Mouse (Mus musculus): Measurements from ENCODE around the gene En1. TPM values are rescaled to one million over a fixed set of nuclear protein-coding genes. Genes with fewer than 3 reads are reported as not detected.

En1 gene
- total and polyA plus RNA-seq, 3 experiments: not detected

DNA sequence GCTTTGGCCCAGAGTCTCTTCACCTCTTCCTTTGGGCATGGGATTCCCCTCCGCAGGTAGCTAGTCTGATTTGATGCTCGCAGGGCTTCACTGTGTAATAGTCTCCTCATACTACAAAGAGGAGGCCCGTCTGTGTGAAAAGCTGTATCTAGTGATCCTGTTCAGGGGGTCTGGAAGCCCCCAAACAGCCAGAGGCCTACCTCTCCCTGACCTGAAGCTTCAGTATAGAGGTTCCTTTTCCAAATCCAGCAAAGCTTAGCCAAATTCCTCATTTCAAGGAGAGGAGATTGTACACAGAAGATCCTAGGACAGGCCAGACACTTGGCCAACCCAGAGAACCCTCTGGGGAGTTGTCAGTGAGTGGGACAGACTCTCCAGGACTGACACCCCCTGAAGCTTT is 6.2 kb downstream of the En1 start:
- Histone ChIP-seq H3K79me2 (ENCODE audit: control insufficient read depth, insufficient read depth, low read length, poor library complexity) (no peaks in the 10 kb centered on the region), H3K4me1 (ENCODE audit: control insufficient read depth in 1 of 2, insufficient read depth in 2 of 2, low read length in 2 of 2) (no peaks in the 10 kb centered on the region), H3K4me3 (ENCODE audit: control insufficient read depth in 1 of 2, insufficient read depth in 1 of 2, low read depth in 2 of 2, low read length in 2 of 2) (no peak overlapping the region), H3K9me3 (replicated peaks; ENCODE audit: insufficient read depth, low read length) (no peaks in the 10 kb centered on the region), H3K27me3 (ENCODE audit: control insufficient read depth in 1 of 2, insufficient read depth in 2 of 2, low read length in 2 of 2) (no peaks in the 10 kb centered on the region), H3K36me3 (ENCODE audit: control insufficient read depth in 1 of 2, insufficient read depth in 2 of 2, low read length in 2 of 2) (no peaks in the 10 kb centered on the region), H3K9ac (ENCODE audit: control insufficient read depth, low read depth, low read length, poor library complexity, severe bottlenecking) (no peak overlapping the region), H3K27ac (ENCODE audit: control insufficient read depth, low read depth, low read length) (no peak overlapping the region)
- DNase-seq (ENCODE audit: low read depth, low spot score): no peak
- TF ChIP-seq MAFK (IDR thresholded peaks at IDR 0.05; ENCODE audit: borderline replicate concordance, low read depth, low read length) (no peak), ETS1 (IDR thresholded peaks at IDR 0.05; ENCODE audit: low read depth, low read length) (no peak), UBTF (IDR thresholded peaks at IDR 0.05; ENCODE audit: borderline replicate concordance, insufficient read depth, low read depth, low read length) (no peak), JUND (IDR thresholded peaks at IDR 0.05; ENCODE audit: low read depth, low read length) (no peak), GABPA (IDR thresholded peaks at IDR 0.05; ENCODE audit: low read depth, low read length) (no peak), TCF12 (IDR thresholded peaks at IDR 0.05; ENCODE audit: low read depth, low read length) (no peak), NELFE (IDR thresholded peaks at IDR 0.05; ENCODE audit: low read depth, low read length) (no peak), TBP (IDR thresholded peaks at IDR 0.05; ENCODE audit: low read depth, low read length) (no peak), CTCF (IDR thresholded peaks at IDR 0.05 in 2 of 3, conservative IDR thresholded peaks at IDR 0.05 in 1 of 3; ENCODE audit: control insufficient read depth in 1 of 3, insufficient read depth in 1 of 3, low read depth in 2 of 3, low read length in 3 of 3, poor library complexity in 1 of 3, severe bottlenecking in 1 of 3) (no peak), E2F4 (IDR thresholded peaks at IDR 0.05; ENCODE audit: borderline replicate concordance, low read depth, low read length) (no peak), SMC3 (IDR thresholded peaks at IDR 0.05; ENCODE audit: low read depth, low read length) (no peak), MAZ (IDR thresholded peaks at IDR 0.05; ENCODE audit: low read depth, low read length) (no peak), MXI1 (IDR thresholded peaks at IDR 0.05; ENCODE audit: low read depth, low read length) (no peak), EP300 (IDR thresholded peaks at IDR 0.05; ENCODE audit: low read depth in 1 of 2, low read length in 2 of 2) (no peak)

- H3K79me2 ChIP-seq (ENCODE audit: control insufficient read depth, insufficient read depth, low read length, poor library complexity): no peaks in the 10 kb centered on the region
- no peaks in the 10 kb centered on the region for H3K4me1 ChIP-seq (ENCODE audit: control insufficient read depth in 1 of 2, insufficient read depth in 2 of 2, low read length in 2 of 2)
- no peak for DNase-seq (ENCODE audit: low read depth, low spot score)
- no peaks in the 10 kb centered on the region for H3K36me3 ChIP-seq (ENCODE audit: control insufficient read depth in 1 of 2, insufficient read depth in 2 of 2, low read length in 2 of 2)
- H3K27ac ChIP-seq (ENCODE audit: control insufficient read depth, low read depth, low read length): no peak overlapping the region
- no peak overlapping the region for H3K4me3 ChIP-seq (ENCODE audit: control insufficient read depth in 1 of 2, insufficient read depth in 1 of 2, low read depth in 2 of 2, low read length in 2 of 2)
- H3K9ac ChIP-seq (ENCODE audit: control insufficient read depth, low read depth, low read length, poor library complexity, severe bottlenecking): no peak overlapping the region
- TF ChIP-seq CHD1 (IDR thresholded peaks at IDR 0.05; ENCODE audit: low read depth, low read length) (no peak), RCOR1 (IDR thresholded peaks at IDR 0.05; ENCODE audit: low read depth, low read length) (no peak), SIN3A (IDR thresholded peaks at IDR 0.05; ENCODE audit: low read length) (no peak), UBTF (IDR thresholded peaks at IDR 0.05; ENCODE audit: borderline replicate concordance, insufficient read depth, low read depth, low read length) (no peak), TAL1 (IDR thresholded peaks at IDR 0.05; ENCODE audit: low read length) (no peak), MYC (IDR thresholded peaks at IDR 0.05; ENCODE audit: low read depth, low read length) (no peak)
- no peaks in the 10 kb centered on the region for H3K27me3 ChIP-seq (ENCODE audit: control insufficient read depth in 1 of 2, insufficient read depth in 2 of 2, low read length in 2 of 2)
- H3K9me3 ChIP-seq (replicated peaks; ENCODE audit: insufficient read depth, low read length): no peaks in the 10 kb centered on the region
Measured at GRCm38 (mm10) chr1:120609611-120610010, 7.4 kb downstream of the En1 start.
